Mouse (Mus musculus) midbrain, embryonic 12.5 days (tissue): ENCODE results near the gene Ppara. TPM values are rescaled to one million over a fixed set of nuclear protein-coding genes. Genes with fewer than 3 reads are reported as not detected.
A peak's percentile ranks its signal among the peaks of the same experiment; 100 is the strongest.

Experiments used
- ATAC-seq: fragments of 200-750 bp; cut with Nextera tagmentation; 2 replicates; pipeline ENCODE4 v1.8.0; 2017; ENCODE audit warnings: low read depth, moderate TSS enrichment, moderate library complexity; ENCODE audit not compliant: low FRiP score
- H3K27ac ChIP-seq: fragments of 300-500 bp; sonication (generic); replicated peaks from 2 replicates; pipeline ENCODE4 v1.5.1; 2016; ENCODE audit warnings: mild to moderate bottlenecking
- H3K27me3 ChIP-seq: fragments of 300-500 bp; sonication (generic); 2 replicates; pipeline ENCODE4 v1.6.1; 2016; ENCODE audit warnings: mild to moderate bottlenecking
- H3K36me3 ChIP-seq: fragments of 300-500 bp; sonication (generic); 2 replicates; pipeline ENCODE4 v1.6.1; 2016
- H3K4me1 ChIP-seq: fragments of 300-500 bp; sonication (generic); 2 replicates; pipeline ENCODE4 v1.6.1; 2016
- H3K4me2 ChIP-seq: fragments of 300-500 bp; sonication (generic); replicated peaks from 2 replicates; pipeline ENCODE4 v1.6.1; 2016; ENCODE audit warnings: mild to moderate bottlenecking, moderate library complexity
- H3K4me3 ChIP-seq: fragments of 300-500 bp; sonication (generic); 2 replicates; pipeline ENCODE4 v1.5.1; 2016; ENCODE audit warnings: mild to moderate bottlenecking
- H3K9ac ChIP-seq: fragments of 300-500 bp; sonication (generic); replicated peaks from 2 replicates; pipeline ENCODE4 v1.6.1; 2016; ENCODE audit warnings: mild to moderate bottlenecking, moderate library complexity
- H3K9me3 ChIP-seq: fragments of 300-500 bp; sonication (generic); 2 replicates; pipeline ENCODE4 v1.6.1; 2016; ENCODE audit warnings: mild to moderate bottlenecking
- WGBS: fragments of 180-500 bp; shearing (Covaris S2); methylation state at CpG from one replicate; pipeline ENCODE4 v1.1.7; 2016; 5-methylcytosine and 5-hydroxymethylcytosine counted together
- polyA plus RNA-seq: library from polyadenylated mRNA; unstranded; fragments of >200 nt; fragmentation: Nextera tagmentation; extraction: Ambion mirVana; gene quantifications from 2 replicates; pipeline ENCODE4 v1.2.1, GENCODE M21; 2016

Gene Ppara
- polyA plus RNA-seq, 1 experiment from 2014 or later: 0.79 TPM

DNA sequence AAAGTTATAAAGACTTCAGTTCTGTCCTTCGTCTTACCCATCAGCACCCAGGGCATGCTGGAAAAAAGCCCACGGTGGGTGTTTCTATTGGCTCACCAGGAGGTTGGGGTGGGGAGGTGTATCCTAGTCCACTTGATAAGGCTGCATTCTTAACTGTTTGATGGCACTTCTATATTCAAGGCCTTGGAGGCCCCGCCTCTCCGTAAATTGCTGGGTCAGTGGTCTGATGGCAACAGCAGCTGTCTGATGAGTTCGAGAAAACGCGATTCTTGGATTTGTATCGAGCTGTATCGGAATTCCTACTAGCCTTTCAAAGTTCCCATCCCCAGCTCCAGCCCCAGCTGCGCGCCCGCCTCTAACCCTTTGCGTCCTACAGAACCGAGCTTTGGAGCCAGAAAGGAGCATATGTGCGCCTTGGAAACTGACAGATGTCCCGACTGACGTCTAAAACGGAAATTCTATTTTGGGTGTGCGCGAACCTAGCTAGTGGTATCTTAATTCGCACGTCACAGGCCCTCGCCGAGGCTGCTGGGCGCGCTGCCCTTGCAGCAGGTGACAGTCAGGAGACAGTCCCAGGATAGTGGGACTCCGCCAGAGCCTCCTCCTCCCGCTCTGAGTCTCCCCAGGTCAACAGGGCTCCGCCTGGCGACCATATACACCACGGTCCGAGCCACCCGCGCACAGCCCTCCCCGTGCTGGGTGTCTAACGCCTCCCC lies 76.2 kb downstream of the Ppara start:
- 6% methylated on average over 36 of the region's 36 CpGs for WGBS
- Histone ChIP-seq H3K27me3 (no peaks in the 10 kb centered on the region), H3K4me2 (peak overlapping the region; percentile 72), H3K36me3 (no peaks in the 10 kb centered on the region), H3K9ac (peak overlapping the region; percentile 75), H3K4me1 (peaks cover 6% of the 10 kb centered on the region), H3K27ac (peak overlapping the region; percentile 80), H3K4me3 (peak overlapping the region; percentile 70), H3K9me3 (no peaks in the 10 kb centered on the region)
- peak; percentile 91 for ATAC-seq

DNA sequence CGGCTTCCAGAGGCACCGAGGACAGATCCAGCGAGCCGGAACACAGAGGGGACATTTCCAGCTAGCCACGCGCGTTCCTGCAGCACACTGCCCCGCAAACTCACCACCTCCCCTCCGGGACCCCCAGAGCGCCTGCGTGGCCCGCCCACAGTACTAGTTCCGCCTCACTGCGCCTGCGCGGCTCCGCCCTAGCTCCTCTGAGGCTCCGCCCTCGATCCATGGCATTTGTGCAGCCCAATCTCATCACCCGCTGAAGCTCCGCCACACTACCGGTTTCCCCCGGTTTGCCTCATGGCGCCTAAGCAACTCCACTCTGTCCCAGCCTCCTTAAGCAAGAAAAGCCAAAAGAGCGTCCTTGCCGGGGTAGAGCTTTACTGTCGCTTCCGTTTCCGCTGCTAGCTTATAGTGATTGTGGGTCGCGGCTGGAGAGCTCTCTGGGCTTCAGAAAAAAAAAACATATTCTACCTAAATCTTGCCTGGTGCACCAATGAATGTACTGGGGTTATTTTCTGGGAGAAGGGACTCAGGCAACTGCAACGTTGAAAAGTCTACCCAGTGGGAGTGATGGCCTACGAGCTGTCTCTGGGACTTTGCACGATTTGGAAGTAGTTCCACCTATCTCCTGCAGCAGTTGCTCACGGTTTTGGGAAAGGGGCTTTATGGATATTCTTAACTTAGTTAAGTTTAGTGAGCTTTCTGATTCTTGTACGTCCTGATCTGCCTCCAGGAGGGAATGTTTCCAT lies 76.9 kb downstream of the Ppara start, which contains the start of gene Cdpf1:
Gene Cdpf1 (minus strand): TSS at position 163 of the 743 bp plus-strand sequence.
- H3K36me3 ChIP-seq: no peaks in the 10 kb centered on the region
- 3% methylated on average over 36 of the region's 36 CpGs for WGBS
- H3K4me1 ChIP-seq: peaks cover 6% of the 10 kb centered on the region
- peak within 1 kb of the TSS; percentile 72 for H3K4me2 ChIP-seq
- H3K27ac ChIP-seq: peak within 1 kb of the TSS; percentile 80
- peak within 1 kb of the TSS; percentile 70 for H3K4me3 ChIP-seq
- peak; percentile 95 for ATAC-seq
- H3K27me3 ChIP-seq: 0 out of 2 replicates have a peak, but pooled peaks cover 6% of the 10 kb centered on the region
- H3K9me3 ChIP-seq: 0 out of 2 replicates have a peak, but pooled peaks cover 5% of the 10 kb centered on the region
- peak within 1 kb of the TSS; percentile 75 for H3K9ac ChIP-seq

DNA sequence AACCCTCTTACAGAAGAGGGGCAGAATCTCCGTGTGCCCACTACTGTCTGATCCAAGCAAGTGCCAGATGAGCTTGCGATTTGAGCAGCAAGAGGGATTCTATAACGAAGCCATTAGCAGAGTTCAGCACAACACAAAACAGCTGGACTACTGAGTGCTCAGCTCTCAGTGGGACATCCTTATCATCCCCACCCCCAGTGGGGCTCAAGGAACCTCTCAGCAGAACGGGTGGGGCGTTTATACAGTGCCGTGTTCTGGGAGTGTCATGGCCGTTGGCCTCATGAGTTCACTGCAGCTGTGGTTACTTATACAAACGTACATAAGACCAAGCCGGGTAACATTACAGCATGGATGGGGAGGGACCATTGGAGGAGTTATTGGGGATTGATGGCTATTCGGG lies 78.6 kb downstream of the Ppara start:
- WGBS: 79% methylated on average over 10 of the region's 10 CpGs
- no peak overlapping the region for H3K9ac ChIP-seq
- no peaks in the 10 kb centered on the region for H3K36me3 ChIP-seq
- no peak overlapping the region for H3K4me3 ChIP-seq
- H3K4me2 ChIP-seq: no peak overlapping the region
- 0 out of 2 replicates have a peak, but pooled peaks cover 7% of the 10 kb centered on the region for H3K27me3 ChIP-seq
- H3K4me1 ChIP-seq: peaks cover 6% of the 10 kb centered on the region
- H3K9me3 ChIP-seq: 0 out of 2 replicates have a peak, but pooled peaks cover 10% of the 10 kb centered on the region
- ATAC-seq: no peak
- H3K27ac ChIP-seq: no peak overlapping the region

DNA sequence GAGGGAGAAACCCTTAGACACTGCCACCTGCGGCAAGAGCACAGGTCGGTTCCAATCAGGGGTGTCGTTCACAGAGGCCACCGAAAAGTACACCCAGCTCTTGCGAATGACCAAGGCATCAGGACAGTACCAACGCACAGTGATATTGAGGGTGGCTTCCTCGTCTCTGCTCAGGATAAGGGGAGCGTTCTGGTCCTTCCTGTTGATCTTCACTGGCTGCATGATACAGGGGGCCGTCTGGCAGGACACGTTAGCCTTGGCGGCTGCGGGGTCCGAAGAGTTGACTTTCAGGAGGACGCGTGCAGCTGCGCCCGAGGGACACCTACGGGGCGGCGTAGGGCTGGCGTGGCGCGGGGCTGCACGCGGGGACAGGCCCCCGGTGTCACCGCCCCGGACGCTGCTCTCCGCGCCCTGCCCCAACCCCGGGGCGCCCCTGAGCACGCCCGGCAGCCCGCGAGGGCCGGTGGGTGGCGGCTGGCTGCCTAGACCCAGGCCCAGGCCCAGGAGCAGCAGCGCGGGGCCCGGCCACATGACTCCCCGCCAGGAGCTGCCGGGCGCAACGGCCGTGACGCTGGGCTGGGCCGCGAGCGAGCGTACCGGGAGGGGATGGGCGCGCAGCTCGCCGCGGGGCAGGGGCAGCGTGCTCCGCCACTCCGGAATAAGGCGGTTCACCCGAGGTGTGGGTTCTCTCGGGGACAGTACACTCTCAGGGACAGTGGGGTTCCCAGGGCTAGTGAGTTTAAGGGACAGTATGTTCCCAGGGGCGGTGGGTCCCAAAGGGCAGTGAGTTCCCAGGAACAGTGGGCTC lies 86.6 kb downstream of the Ppara start, which contains the start of gene Pkdrej:
Gene Pkdrej (minus strand): TSS at position 532 of the 808 bp plus-strand sequence.
- Histone ChIP-seq H3K4me2 (peak within 1 kb of the TSS; percentile 94), H3K27me3 (peaks cover 33% of the 10 kb centered on the region), H3K27ac (no peak within 1 kb of the TSS), H3K36me3 (no peaks in the 10 kb centered on the region), H3K4me1 (peaks cover 13% of the 10 kb centered on the region), H3K4me3 (peak within 1 kb of the TSS; percentile 55), H3K9me3 (0 out of 2 replicates have a peak, but pooled peaks cover 8% of the 10 kb centered on the region), H3K9ac (peak within 1 kb of the TSS; percentile 75)
- peak; percentile 65; the same call in 1 of the 2 replicates for ATAC-seq
- 2% methylated on average over 61 of the region's 65 CpGs for WGBS

GRCm38 (mm10) chr15:85822011-85822359 lies 87.2 kb downstream of the Ppara start:
- 16% methylated on average over 4 of the region's 4 CpGs for WGBS
- H3K4me2 ChIP-seq: peak overlapping the region; percentile 94
- peaks cover 30% of the 10 kb centered on the region for H3K27me3 ChIP-seq
- H3K4me1 ChIP-seq: peaks cover 13% of the 10 kb centered on the region
- no peak overlapping the region for H3K9ac ChIP-seq
- H3K27ac ChIP-seq: no peak overlapping the region
- 0 out of 2 replicates have a peak, but pooled peaks cover 2% of the 10 kb centered on the region for H3K9me3 ChIP-seq
- no peaks in the 10 kb centered on the region for H3K36me3 ChIP-seq
- H3K4me3 ChIP-seq: peak overlapping the region; percentile 55
- no peak for ATAC-seq

- Histone ChIP-seq H3K27ac (no peak overlapping the region), H3K4me2 (no peak overlapping the region), H3K4me3 (no peak overlapping the region), H3K27me3 (peaks cover 13% of the 10 kb centered on the region), H3K9me3 (no peaks in the 10 kb centered on the region), H3K36me3 (no peaks in the 10 kb centered on the region), H3K4me1 (peaks cover 9% of the 10 kb centered on the region), H3K9ac (no peak overlapping the region)
- no peak for ATAC-seq
- WGBS: 74% methylated on average over 5 of the region's 5 CpGs
These were observed 91.9 kb downstream of the Ppara start for GRCm38 (mm10) chr15:85826676-85827075.

DNA sequence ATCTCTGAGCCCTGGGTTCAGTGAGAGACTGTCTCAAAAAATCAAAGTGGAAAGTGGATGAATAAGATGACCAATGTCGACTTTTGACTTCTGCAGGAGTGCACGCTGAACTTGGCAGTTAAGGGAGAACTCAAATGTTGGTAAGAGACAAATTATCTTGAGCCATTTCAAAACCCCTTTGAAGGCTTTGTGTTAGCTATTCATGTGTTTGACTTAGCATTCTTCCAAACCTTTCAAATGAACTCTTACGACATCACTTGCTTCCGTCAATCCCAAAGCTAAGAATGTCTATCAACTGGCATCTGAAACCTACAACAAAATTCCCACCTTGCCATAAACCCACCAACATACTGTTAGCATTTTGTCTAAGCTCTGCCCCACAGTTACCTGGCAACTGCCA lies 93.3 kb downstream of the Ppara start:
- Histone ChIP-seq H3K27me3 (0 out of 2 replicates have a peak, but pooled peaks cover 6% of the 10 kb centered on the region), H3K4me2 (no peak overlapping the region), H3K9ac (no peak overlapping the region), H3K9me3 (no peaks in the 10 kb centered on the region), H3K4me1 (peaks cover 14% of the 10 kb centered on the region), H3K36me3 (no peaks in the 10 kb centered on the region), H3K27ac (no peak overlapping the region), H3K4me3 (no peak overlapping the region)
- ATAC-seq: no peak
- 84% methylated on average over 4 of the region's 4 CpGs for WGBS

DNA sequence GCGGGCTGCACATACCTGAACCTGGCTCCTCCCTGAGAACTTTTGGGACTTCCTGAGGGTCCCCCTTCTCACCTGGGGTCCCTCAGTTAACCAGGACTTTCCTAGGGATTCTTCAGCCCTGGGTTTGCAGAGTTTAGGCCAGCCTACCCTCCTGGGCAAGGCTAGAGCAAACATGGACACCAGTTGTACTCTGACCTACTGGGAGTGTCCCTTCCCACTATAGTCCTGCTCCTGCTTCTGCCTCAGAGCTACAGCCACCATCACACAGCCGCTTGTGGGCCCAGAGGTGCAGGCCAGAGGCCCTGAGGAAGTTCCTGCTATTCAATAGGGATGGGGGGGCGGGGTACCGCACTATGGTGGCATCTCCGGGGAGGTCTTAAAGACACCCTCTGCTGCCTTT lies 94.7 kb downstream of the Ppara start:
- 75% methylated on average over 5 of the region's 5 CpGs for WGBS
- H3K27ac ChIP-seq: no peak overlapping the region
- 0 out of 2 replicates have a peak, but pooled peaks cover 6% of the 10 kb centered on the region for H3K27me3 ChIP-seq
- ATAC-seq: no peak
- no peaks in the 10 kb centered on the region for H3K9me3 ChIP-seq
- peaks cover 14% of the 10 kb centered on the region for H3K4me1 ChIP-seq
- H3K4me3 ChIP-seq: no peak overlapping the region
- no peak overlapping the region for H3K9ac ChIP-seq
- H3K4me2 ChIP-seq: no peak overlapping the region
- no peaks in the 10 kb centered on the region for H3K36me3 ChIP-seq

DNA sequence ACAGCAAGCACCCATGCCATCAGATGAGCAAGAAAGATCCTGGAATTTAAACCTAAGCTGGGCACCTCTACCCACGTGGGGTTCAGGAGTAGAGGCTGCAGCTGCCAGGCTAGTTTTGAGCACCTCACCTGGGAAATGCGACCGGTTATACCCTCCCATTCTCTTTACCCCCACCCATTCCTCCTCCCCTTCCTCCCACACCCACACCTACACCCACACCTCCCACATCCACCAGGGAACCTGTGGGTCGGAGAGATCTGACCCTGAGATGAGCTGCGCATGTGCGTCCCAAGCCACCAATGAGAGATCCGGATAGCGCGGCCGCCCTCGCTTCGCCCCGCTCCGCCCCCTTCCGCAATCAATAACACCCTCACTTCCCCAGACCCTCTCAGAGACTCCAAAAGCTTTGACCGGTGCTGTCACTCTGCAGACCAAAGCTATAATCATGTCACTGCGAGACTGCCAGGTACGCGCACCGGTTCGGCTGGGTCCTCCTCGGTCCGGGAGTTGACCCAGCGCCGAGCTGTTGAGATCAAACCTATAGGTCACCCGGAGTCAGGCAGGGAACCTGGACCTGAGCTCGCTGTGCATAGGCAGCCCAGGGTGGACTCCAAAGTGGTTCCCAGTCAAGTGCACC lies 97.3 kb downstream of the Ppara start, which contains the start of gene Ttc38:
Gene Ttc38 (plus strand): TSS at position 353 of the 637 bp plus-strand sequence.
- peak; percentile 70 for ATAC-seq
- no peak within 1 kb of the TSS for H3K27ac ChIP-seq

GRCm38 (mm10) chr15:85832599-85832998 lies 97.8 kb downstream of the Ppara start:
- Histone ChIP-seq H3K4me2 (peak overlapping the region; percentile 77), H3K27ac (no peak overlapping the region), H3K9me3 (no peaks in the 10 kb centered on the region), H3K4me3 (peak overlapping the region; percentile 63), H3K36me3 (no peaks in the 10 kb centered on the region), H3K27me3 (0 out of 2 replicates have a peak, but pooled peaks cover 6% of the 10 kb centered on the region), H3K9ac (peak overlapping the region; percentile 64), H3K4me1 (peaks cover 14% of the 10 kb centered on the region)
- ATAC-seq: no peak
- WGBS: 54% methylated on average over 8 of the region's 8 CpGs

More for the DNA sequence above, 97.3 kb downstream of the Ppara start, which contains the start of gene Ttc38:
- 0 out of 2 replicates have a peak, but pooled peaks cover 6% of the 10 kb centered on the region for H3K27me3 ChIP-seq
- H3K4me2 ChIP-seq: peak within 1 kb of the TSS; percentile 77
- peaks cover 14% of the 10 kb centered on the region for H3K4me1 ChIP-seq
- no peaks in the 10 kb centered on the region for H3K9me3 ChIP-seq
- H3K36me3 ChIP-seq: no peaks in the 10 kb centered on the region
- peak within 1 kb of the TSS; percentile 63 for H3K4me3 ChIP-seq
- H3K9ac ChIP-seq: peak within 1 kb of the TSS; percentile 64
- WGBS: 2% methylated on average over 27 of the region's 27 CpGs

DNA sequence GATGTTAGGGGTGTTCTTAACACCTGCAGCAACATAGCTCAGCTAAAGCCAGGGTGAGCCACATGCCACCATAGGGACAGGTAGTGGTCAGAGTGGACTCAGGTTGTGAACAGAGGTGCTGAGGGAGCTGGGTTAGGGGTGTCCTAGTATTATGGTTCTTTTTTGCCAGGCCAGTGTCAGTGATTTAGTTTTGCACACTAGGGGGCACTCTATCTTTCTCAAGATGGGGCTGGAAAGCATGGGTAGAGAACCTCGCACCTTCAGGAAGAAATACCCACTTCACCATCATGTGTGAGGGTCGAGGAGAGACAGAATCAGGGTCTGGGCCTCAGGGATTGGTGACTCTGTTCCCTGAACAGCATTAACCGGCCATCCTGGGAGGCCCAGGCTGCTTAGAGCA lies 100.6 kb downstream of the Ppara start:
- Histone ChIP-seq H3K4me1 (peaks cover 14% of the 10 kb centered on the region), H3K9ac (no peak overlapping the region), H3K4me3 (no peak overlapping the region), H3K36me3 (no peaks in the 10 kb centered on the region), H3K27ac (no peak overlapping the region), H3K9me3 (no peaks in the 10 kb centered on the region), H3K4me2 (no peak overlapping the region), H3K27me3 (no peaks in the 10 kb centered on the region)
- 57% methylated on average over 3 of the region's 3 CpGs for WGBS
- ATAC-seq: no peak
